Mouse (Mus musculus): ENCODE results near the gene Mx1. TPM values are rescaled to one million over a fixed set of nuclear protein-coding genes. Genes with fewer than 3 reads are reported as not detected.

The Mx1 gene
- polyA plus RNA-seq, 1 experiment from 2014 or later: 0.36 TPM

DNA sequence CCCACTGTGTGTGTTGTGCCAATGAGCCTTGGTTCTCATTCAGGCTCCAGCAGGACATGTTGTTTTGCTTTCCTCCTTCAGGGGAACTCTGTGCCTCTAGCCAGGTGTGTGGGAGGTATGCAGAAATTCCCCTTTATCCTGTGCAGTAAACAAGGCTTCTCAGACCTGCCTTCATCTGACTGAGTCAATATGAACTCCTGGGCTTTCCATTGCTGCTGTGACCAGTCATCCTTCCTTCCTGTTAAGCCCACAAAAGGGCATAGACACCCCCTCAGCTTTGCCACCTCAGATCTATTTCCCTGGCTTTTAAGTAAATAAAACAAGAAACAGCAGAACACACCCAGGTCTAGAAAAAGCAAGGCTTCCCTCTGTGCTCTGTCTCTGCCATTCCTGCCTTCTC lies 61.0 kb downstream of the Mx1 start:
- H3K9me3 ChIP-seq: no peaks in the 10 kb centered on the region
- peaks cover 3% of the 10 kb centered on the region; the same call in 1 of the 2 replicates for H3K27me3 ChIP-seq
- no peak for ATAC-seq (ENCODE audit: low read depth)
- H3K4me3 ChIP-seq: no peak overlapping the region
- H3K27ac ChIP-seq (replicated peaks): no peak overlapping the region
- H3K4me2 ChIP-seq: no peak overlapping the region
- no peak overlapping the region for H3K9ac ChIP-seq
- no peaks in the 10 kb centered on the region for H3K36me3 ChIP-seq
- no peaks in the 10 kb centered on the region for H3K4me1 ChIP-seq (replicated peaks)

DNA sequence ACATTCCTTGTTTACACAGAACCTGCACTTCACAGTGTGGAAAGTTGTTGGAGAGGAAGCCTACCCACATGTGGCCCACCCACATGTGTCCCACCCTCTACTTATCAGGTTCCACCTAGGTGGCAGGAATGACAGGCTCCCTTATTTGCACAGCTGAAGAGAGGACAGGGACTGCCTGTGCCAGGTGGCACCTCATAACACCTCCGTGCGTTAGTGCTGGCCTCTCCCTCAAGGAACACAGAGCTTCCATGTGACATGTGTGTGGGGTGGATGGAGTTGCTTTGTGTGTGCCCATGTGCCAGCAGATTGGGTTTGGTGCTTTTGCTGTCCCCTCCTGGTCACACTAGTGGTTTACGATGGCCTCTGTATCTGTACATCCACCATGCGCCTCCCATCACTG lies 62.7 kb downstream of the Mx1 start:
- Histone ChIP-seq H3K4me1 (replicated peaks) (no peaks in the 10 kb centered on the region), H3K4me2 (no peak overlapping the region), H3K36me3 (no peaks in the 10 kb centered on the region), H3K27ac (replicated peaks) (no peak overlapping the region), H3K9ac (no peak overlapping the region), H3K9me3 (no peaks in the 10 kb centered on the region), H3K27me3 (peaks cover 3% of the 10 kb centered on the region; the same call in 1 of the 2 replicates), H3K4me3 (no peak overlapping the region)
- ATAC-seq (ENCODE audit: low read depth): no peak
- WGBS: 89% methylated on average over 4 of the region's 4 CpGs

DNA sequence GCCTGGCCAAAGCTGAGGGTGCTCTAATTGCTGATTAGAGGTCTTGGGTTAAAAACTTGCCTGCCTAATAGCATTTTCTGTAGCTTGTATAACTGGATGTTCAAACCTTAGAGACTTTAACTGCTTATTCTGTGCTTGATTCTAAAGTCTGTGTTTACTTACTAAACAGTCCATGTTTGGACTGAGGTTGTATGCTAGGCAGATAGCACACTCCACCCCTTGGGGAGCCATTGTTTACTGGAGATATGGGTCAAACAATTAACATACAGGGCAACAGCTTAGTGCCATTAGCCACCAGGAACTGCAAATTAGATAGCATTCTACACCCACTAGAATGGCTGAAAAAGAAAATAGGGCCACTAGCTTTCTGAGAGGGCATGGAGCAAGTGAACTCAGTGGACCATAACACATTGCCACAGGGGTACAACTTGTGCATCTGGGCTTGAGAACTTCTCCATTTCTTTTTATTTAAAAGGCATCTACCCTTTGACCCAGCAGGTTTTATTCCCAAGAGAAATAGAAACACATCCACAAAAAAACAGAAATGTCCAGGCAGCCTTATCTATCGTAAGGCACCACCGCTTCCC lies 64.7 kb downstream of the Mx1 start:
- H3K4me3 ChIP-seq: no peak overlapping the region
- no peak for ATAC-seq (ENCODE audit: low read depth)
- H3K9ac ChIP-seq: no peak overlapping the region
- H3K4me2 ChIP-seq: no peak overlapping the region
- H3K36me3 ChIP-seq: no peaks in the 10 kb centered on the region
- H3K4me1 ChIP-seq (replicated peaks): no peaks in the 10 kb centered on the region
- no peak overlapping the region for H3K27ac ChIP-seq (replicated peaks)
- H3K9me3 ChIP-seq: no peaks in the 10 kb centered on the region
- H3K27me3 ChIP-seq: peaks cover 3% of the 10 kb centered on the region; the same call in 1 of the 2 replicates
- WGBS: 88% methylated on average over 2 of the region's 2 CpGs

Other genes starting within 250 kb of the Mx1 start
- gene Bace2, start 106.2 kb downstream of the Mx1 start, polyA plus RNA-seq (2015; fragmentation: Nextera tagmentation; extraction: Ambion mirVana): 4.7 and 6.0 TPM in 2 replicates
- not detected in 2 replicates for gene Fam3b, start 51.9 kb upstream of the Mx1 start, polyA plus RNA-seq (2015; fragmentation: Nextera tagmentation; extraction: Ambion mirVana)
- 0.66 TPM in 1 of 2 replicates, not detected in the other for gene Tmprss2, start 148.3 kb upstream of the Mx1 start, polyA plus RNA-seq (2015; fragmentation: Nextera tagmentation; extraction: Ambion mirVana)

Data from neural tube, embryonic 13.5 days (tissue).